Mouse (Mus musculus) intestine, postnatal 0 days (tissue): Measurements from ENCODE around the gene Dennd2c. TPM values are rescaled to one million over a fixed set of nuclear protein-coding genes. Genes with fewer than 3 reads are reported as not detected.
A peak's percentile ranks its signal among the peaks of the same experiment; 100 is the strongest.
"Not testable (repeated sequence)": the region's sequence is repeated elsewhere in the genome, so short reads cannot be mapped to it uniquely, and the experiment has no call there.

Experiments
- ATAC-seq: fragments of 200-750 bp; cut with Nextera tagmentation; 2 replicates; pipeline ENCODE4 v1.8.0; 2017; ENCODE audit warnings: mild to moderate bottlenecking, moderate TSS enrichment, moderate library complexity
- H3K27ac ChIP-seq: fragments of 300-500 bp; sonication (generic); 2 replicates; pipeline ENCODE4 v1.5.1; 2014; ENCODE audit warnings: mild to moderate bottlenecking, low read depth, low read length, moderate library complexity
- H3K27me3 ChIP-seq: fragments of 300-500 bp; sonication (generic); replicated peaks from 2 replicates; pipeline ENCODE4 v1.6.1; 2014; ENCODE audit warnings: low read length, mixed read lengths; ENCODE audit not compliant: control insufficient read depth, insufficient read depth
- H3K36me3 ChIP-seq: fragments of 300-500 bp; sonication (generic); 2 replicates; pipeline ENCODE4 v1.6.1; 2014; ENCODE audit warnings: mild to moderate bottlenecking, moderate library complexity; ENCODE audit not compliant: control insufficient read depth, insufficient read depth
- H3K4me1 ChIP-seq: fragments of 300-500 bp; sonication (generic); replicated peaks from 2 replicates; pipeline ENCODE4 v1.6.1; 2014; ENCODE audit warnings: antibody characterized with exemption, low read length, mixed read lengths; ENCODE audit not compliant: control insufficient read depth, insufficient read depth
- H3K4me2 ChIP-seq: fragments of 300-500 bp; sonication (generic); replicated peaks from 2 replicates; pipeline ENCODE4 v1.6.1; 2014; ENCODE audit warnings: low read depth, mild to moderate bottlenecking, moderate library complexity
- H3K4me3 ChIP-seq: fragments of 300-500 bp; sonication (generic); 2 replicates; pipeline ENCODE4 v1.5.1; 2014; ENCODE audit warnings: low read depth, low read length
- H3K9ac ChIP-seq: fragments of 300-500 bp; sonication (generic); 2 replicates; pipeline ENCODE4 v1.6.1; 2014; ENCODE audit warnings: mild to moderate bottlenecking, low read depth, low read length
- H3K9me3 ChIP-seq: fragments of 300-500 bp; sonication (generic); 2 replicates; pipeline ENCODE4 v1.6.1; 2016; ENCODE audit warnings: mixed run types; ENCODE audit not compliant: control insufficient read depth
- CTCF ChIP-seq: sonication (generic); IDR thresholded peaks from 2 replicates; pipeline ENCODE4 v1.5.1; 2016; ENCODE audit warnings: low read depth, mild to moderate bottlenecking, control low read depth, antibody characterized with exemption, moderate library complexity
- WGBS: fragments of 180-500 bp; shearing (Covaris S2); extraction: QIAGEN DNeasy Blood & Tissue Kit; methylation state at CpG from one replicate; pipeline ENCODE4 v1.1.7; 2014; 5-methylcytosine and 5-hydroxymethylcytosine counted together
- polyA plus RNA-seq: library from polyadenylated mRNA; unstranded; fragments of >200 nt; fragmentation: Nextera tagmentation; extraction: Ambion mirVana; gene quantifications from 2 replicates; pipeline ENCODE4 v1.2.1, GENCODE M21; 2015

Dennd2c gene
- polyA plus RNA-seq, 1 experiment from 2014 or later: 0.96 TPM

DNA sequence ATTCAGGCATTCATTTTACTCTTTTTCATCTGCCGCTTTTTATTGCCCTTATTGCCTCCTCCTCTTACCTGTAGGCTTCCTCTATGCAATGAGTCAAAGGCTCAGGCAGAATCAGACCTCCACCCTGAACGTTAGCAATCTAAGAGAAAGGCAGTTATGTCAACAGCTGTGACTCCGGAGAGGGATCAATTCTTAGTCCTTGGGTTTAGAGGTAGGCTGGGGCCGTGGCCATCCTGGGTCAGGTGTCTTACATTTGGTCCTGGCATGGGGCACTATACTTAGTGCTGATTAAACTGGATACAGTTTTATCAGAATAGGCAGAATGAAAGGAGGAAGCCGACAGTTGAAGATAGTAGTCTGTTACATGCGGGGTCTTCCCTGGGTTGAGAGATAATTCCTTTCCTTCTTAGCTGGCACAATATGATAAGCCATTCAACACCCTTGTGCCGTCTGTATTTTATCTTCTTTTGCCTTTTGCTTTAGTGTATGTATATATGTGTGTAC lies 94.0 kb downstream of the Dennd2c start:
- ATAC-seq: peak; percentile 41; the same call in 1 of the 2 replicates
- no peak overlapping the region for H3K27ac ChIP-seq
- H3K4me2 ChIP-seq: no peak overlapping the region
- no peak overlapping the region for H3K4me3 ChIP-seq
- no peaks in the 10 kb centered on the region for H3K36me3 ChIP-seq
- 39% methylated on average over 7 of the region's 7 CpGs for WGBS
- TF ChIP-seq CTCF: no peak
- H3K9ac ChIP-seq: no peak overlapping the region
- H3K4me1 ChIP-seq: no peaks in the 10 kb centered on the region
- H3K27me3 ChIP-seq: no peaks in the 10 kb centered on the region
- 0 out of 2 replicates have a peak, but pooled peaks cover 2% of the 10 kb centered on the region for H3K9me3 ChIP-seq

- H3K27me3 ChIP-seq: no peaks in the 10 kb centered on the region
- no peak overlapping the region for H3K27ac ChIP-seq
- H3K4me1 ChIP-seq: no peaks in the 10 kb centered on the region
- H3K9ac ChIP-seq: no peak overlapping the region
- no peaks in the 10 kb centered on the region for H3K36me3 ChIP-seq
- no peak for TF ChIP-seq CTCF
- no peak for ATAC-seq
- H3K4me3 ChIP-seq: no peak overlapping the region
- H3K4me2 ChIP-seq: no peak overlapping the region
- WGBS: 77% methylated on average over 5 of the region's 5 CpGs
- H3K9me3 ChIP-seq: no peaks in the 10 kb centered on the region
Measured at GRCm38 (mm10) chr3:103199386-103199785, 97.0 kb downstream of the Dennd2c start.

DNA sequence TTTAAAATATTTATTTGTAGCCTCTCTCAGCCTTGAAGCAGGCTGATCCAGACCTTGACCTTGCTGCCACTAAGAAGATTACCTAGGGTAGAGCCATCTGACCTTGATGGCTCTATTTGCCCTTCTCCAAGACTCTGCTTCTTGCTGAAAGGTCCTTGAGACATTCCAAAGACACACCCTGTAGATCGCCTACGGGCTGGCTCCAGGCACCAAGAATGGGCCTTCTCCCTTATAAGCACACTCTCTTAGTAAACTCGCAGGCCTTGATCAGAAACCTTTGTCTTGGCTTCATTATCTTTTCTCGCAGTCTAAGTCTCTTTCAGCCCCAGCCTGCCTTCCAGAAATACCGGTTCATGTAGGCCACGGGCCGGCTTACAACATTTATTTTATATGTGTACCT lies 98.7 kb downstream of the Dennd2c start:
- H3K4me1 ChIP-seq, H3K4me2 ChIP-seq, H3K4me3 ChIP-seq, ATAC-seq, H3K9me3 ChIP-seq, H3K27ac ChIP-seq, H3K9ac ChIP-seq, H3K36me3 ChIP-seq, H3K27me3 ChIP-seq: not testable (repeated sequence)
- WGBS: 93% methylated on average over 7 of the region's 7 CpGs

GRCm38 (mm10) chr3:103203554-103203953 lies 101.2 kb downstream of the Dennd2c start:
- no peaks in the 10 kb centered on the region for H3K27me3 ChIP-seq
- H3K4me3 ChIP-seq: no peak overlapping the region
- no peak overlapping the region for H3K4me2 ChIP-seq
- H3K4me1 ChIP-seq: no peaks in the 10 kb centered on the region
- no peak overlapping the region for H3K9ac ChIP-seq
- H3K36me3 ChIP-seq: no peaks in the 10 kb centered on the region
- TF ChIP-seq CTCF: no peak
- H3K9me3 ChIP-seq: no peaks in the 10 kb centered on the region
- 100% methylated on average over 1 of the region's 1 CpGs for WGBS
- no peak overlapping the region for H3K27ac ChIP-seq
- no peak for ATAC-seq

- Histone ChIP-seq H3K27ac (no peak overlapping the region), H3K4me1 (no peaks in the 10 kb centered on the region), H3K4me3 (no peak overlapping the region), H3K9ac (no peak overlapping the region), H3K27me3 (no peaks in the 10 kb centered on the region), H3K4me2 (no peak overlapping the region), H3K9me3 (no peaks in the 10 kb centered on the region), H3K36me3 (no peaks in the 10 kb centered on the region)
- WGBS: 91% methylated on average over 3 of the region's 3 CpGs
- TF ChIP-seq CTCF: no peak
- ATAC-seq: no peak
Measured at GRCm38 (mm10) chr3:103204445-103204844, 102.0 kb downstream of the Dennd2c start.

DNA sequence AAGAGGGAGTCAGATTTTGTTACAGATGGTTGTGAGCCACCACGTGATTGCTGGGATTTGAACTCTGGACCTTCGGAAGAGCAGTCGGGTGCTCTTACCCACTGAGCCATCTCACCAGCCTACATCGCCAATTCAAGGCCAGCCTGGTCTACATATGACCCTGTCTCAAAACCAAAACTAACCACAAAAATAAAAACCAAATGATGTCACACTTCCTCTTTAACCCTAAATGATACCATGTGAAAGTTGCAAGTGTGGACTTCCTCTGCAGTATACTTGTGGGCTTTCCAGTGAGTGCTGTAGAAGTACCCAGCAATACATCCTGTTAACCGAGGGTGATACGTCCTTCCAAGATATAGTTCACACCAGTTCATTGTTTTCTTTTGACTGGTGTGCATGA lies 104.0 kb downstream of the Dennd2c start:
- WGBS: 83% methylated on average over 6 of the region's 6 CpGs
- no peak overlapping the region for H3K27ac ChIP-seq
- no peak overlapping the region for H3K4me3 ChIP-seq
- no peak overlapping the region for H3K9ac ChIP-seq
- no peak for TF ChIP-seq CTCF
- no peaks in the 10 kb centered on the region for H3K9me3 ChIP-seq
- ATAC-seq: no peak
- H3K4me1 ChIP-seq: no peaks in the 10 kb centered on the region
- no peaks in the 10 kb centered on the region for H3K36me3 ChIP-seq
- H3K4me2 ChIP-seq: no peak overlapping the region
- no peaks in the 10 kb centered on the region for H3K27me3 ChIP-seq

- Histone ChIP-seq H3K27ac (no peak overlapping the region), H3K9ac (no peak overlapping the region), H3K4me3 (no peak overlapping the region), H3K36me3 (no peaks in the 10 kb centered on the region), H3K9me3 (no peaks in the 10 kb centered on the region), H3K4me1 (no peaks in the 10 kb centered on the region), H3K27me3 (no peaks in the 10 kb centered on the region), H3K4me2 (no peak overlapping the region)
- WGBS: 53% methylated on average over 5 of the region's 5 CpGs
- no peak for TF ChIP-seq CTCF
- no peak for ATAC-seq
Measured at GRCm38 (mm10) chr3:103207749-103208148, 105.3 kb downstream of the Dennd2c start.
